Mouse (Mus musculus): ENCODE measurements at regions not wholly inside any gene's neighbourhood (a gene's known extent, or its start where the extent isn't known, plus 50 kb on each side); places are given as distances from the start of the nearest gene placed in this dataset.

DNA sequence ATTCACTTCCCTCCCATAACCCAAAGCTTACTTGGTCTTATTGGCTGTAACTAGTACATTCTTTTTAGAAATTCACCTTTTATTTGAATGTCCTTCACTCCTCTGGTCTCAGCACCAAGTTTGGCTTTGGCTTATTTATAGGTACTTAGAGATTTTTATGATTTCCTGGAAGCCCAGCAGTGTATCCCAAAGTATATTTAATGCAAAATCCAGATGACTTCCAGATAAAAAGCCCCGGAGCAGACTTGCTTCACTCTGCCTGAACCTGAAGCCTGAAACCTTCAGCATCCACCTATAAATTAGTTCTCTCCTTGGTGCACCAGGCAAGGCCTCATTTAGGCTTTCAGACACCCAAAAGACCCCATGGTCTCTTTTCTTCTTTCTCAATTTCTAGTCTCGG is 250.8 kb downstream of the Tle4 start:
- DNase-seq = no peak

GRCm38 (mm10) chr19:14347429-14347828 is 250.4 kb downstream of the Tle4 start:
- no peak for DNase-seq

- DNase-seq = no peak
These were observed 248.1 kb downstream of the Tle4 start for GRCm38 (mm10) chr19:14349753-14350152.

DNA sequence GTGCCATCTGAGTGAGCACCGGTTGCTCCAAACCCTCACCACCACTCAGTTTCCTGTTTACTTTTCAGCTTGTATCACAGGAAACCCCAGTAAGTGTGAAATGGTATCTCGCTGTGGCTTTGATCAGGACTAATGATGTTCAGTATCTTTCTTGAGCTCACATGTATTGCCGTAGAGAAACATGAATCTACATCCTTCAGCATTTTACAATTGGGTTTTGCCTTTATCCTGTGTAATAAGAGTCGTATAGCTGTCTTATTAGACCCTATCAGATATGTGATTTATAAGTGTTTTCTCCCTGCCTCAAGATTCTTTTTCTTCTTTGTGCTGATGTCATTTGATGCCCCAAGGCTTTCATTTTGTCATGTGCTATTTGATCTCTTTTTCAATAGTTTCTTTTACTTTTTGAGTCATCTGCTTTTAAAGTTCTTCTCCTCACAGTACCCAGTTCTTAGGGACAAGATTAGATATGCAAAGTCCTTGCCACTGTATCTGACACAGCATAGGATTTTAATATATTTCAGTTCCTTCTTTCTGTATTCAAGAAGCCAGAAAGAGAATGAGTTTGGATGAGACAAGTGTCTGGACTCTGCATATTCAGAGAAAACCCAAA is 246.0 kb downstream of the Tle4 start:
- DNase-seq = no peak

DNA sequence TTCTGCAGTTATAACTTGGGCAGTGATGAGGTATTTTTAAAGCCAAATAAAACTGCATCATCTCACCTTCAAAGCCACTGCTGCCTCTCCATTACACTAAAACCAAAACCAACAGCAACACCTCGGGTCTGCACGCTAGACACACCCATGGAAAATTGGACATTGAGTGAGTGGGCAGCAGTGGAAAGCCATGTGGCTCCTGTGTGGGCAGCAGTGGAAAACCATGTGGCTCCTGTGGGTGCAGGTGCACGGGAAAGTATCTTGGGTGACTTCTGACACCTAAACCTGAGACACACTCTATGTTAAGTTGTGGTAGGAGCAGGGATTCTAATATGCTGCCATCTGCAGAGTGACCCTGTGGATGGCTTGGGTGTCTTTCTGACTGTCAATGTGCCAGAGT is 245.3 kb downstream of the Tle4 start:
- DNase-seq = no peak

GRCm38 (mm10) chr19:14353151-14353550 is 244.7 kb downstream of the Tle4 start:
- DNase-seq = no peak

GRCm38 (mm10) chr19:14355128-14355527 is 242.7 kb downstream of the Tle4 start:
- no peak for DNase-seq

- DNase-seq = no peak
These were observed 241.9 kb downstream of the Tle4 start for GRCm38 (mm10) chr19:14355946-14356345.

DNA sequence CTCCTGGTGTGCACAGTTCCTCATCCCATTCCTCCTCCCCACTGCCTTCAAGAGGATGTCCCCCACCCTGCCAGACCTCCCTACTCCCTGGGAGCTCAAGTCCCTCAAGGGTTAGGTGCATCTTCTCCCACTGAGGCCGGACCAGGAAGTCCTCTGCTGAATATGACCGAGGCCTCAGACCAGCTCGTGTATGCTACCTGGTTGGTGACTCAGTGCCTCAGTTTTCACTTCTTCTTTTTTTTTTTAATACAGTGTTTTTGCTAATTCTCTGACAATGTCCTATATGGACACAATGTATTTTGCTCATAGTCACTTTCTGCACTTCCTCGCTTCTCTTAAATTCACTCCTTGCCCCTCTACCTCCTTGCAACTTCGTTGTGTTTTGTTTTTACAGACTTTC is 237.2 kb downstream of the Tle4 start:
- DNase-seq = no peak

GRCm38 (mm10) chr19:14369098-14369604 is 228.7 kb downstream of the Tle4 start:
- no peak for DNase-seq

- no peak for DNase-seq
These were observed 226.5 kb downstream of the Tle4 start for GRCm38 (mm10) chr19:14371360-14371759.

DNA sequence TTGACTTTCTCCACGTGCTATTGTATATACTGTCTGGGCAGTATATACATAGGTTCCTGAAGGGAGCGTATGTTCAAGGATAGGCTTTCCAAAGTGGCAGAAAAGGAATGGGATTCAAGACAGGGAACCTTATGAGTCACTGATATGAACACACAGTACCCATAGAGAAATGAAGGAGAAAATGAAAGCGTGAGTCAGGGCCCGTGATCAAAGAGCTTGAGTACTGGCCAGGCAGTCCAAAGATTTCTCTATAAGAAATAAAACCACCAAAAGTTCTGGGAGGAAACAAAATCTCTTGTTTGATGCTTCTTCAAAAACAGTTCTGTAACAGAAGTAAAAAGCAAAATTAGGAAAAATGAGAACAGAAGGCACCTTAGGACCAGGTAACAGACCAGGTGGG is 223.9 kb downstream of the Tle4 start:
- no peak for DNase-seq

DNA sequence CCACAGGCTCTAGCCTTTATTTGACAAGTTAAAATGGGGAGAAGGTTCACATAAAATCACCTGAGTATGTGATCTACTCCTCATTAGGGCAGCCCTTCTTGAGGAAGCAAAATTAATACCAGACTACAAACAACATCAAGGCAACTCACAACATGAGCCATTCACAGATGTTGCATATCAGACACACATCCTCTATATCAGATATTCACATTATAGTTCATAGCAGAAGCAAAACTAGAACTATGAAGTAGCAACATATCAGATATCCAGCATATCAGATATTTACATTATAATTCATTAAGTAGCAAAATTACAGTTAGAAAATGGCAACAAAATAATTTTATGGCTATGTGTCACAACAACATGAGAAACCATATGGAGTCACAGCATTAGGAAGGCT is 217.0 kb downstream of the Tle4 start:
- DNase-seq = no peak

DNA sequence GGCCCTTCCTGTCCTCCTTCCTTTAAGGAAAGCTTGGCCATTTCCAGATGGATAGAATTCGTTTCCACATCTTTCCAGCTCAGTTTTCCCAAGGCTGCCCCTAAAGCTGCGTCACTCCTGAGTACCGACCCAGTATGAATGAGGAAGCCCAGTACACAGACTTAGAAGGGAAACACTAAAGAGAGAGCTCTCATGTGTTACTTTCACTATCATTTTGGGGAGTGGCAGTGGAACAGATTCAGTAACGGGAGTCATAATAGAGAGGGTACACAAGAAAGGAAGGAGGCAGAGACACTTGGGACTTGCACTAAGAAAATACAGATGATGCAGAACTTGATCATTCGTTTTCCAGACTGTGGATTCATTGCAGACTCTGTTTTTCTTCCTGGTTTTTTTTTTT is 210.1 kb downstream of the Tle4 start:
- no peak for DNase-seq

DNA sequence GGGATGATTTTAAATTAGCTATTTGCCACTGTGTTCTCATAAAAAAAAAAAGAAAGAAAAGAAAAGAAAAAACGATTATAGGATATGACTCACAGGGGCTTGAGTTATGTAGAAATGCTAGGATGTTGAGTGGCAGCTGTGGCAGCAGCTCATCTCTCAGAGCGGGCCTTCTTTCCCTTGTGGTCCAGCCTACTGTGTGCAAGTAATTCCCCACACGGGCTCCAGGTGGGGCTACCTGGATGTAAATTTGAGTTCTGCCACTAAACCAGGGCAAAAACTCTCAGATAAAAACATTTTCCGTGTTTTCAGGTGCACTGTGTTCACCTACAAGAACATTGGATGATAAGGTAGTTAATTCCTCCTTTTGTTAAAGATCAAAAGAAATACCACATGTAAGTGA is 209.3 kb downstream of the Tle4 start:
- peak; percentile 9 for DNase-seq

- peak; percentile 54 for DNase-seq
These were observed 207.7 kb downstream of the Tle4 start for GRCm38 (mm10) chr19:14389881-14390837.

DNA sequence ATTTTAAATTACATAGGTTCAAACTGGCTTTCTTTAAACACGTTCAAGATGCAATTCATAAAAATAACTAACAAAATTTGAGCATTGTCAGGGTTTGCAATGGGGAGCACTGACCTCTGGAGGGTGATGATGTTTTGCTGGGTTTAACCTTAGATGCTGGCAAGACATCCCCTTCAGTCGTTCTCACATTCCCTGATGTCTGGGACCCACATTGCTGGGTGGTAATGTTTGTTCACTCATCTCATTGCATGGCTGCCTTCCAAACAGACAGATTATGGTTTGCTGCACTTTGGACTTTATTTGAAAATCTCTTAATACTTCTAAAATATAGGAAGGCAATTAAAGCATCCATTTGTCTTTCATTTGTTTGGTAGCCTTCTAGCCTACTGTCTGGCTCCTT is 206.9 kb downstream of the Tle4 start:
- no peak for DNase-seq
